Comparison of ENCODE assay signal across 22 mouse cellular contexts in genomic region chr17:31929032-31929431, GRCm38 (mm10).
DNase-seq lines count a peak whose midpoint lies in the region; ATAC-seq lines count a peak whose summit lies in the region.
"Had no signal": no experiment of that assay in that cellular context is flagged by ENCODE, and none has a peak within 500 bp of the region (broad histone marks: within the 10 kb centered on the region; RNA-seq: fewer than 3 reads in every experiment).

No protein-coding gene starts in this region.

- H3K4me1 ChIP-seq in forebrain, embryonic 15.5 days: peaks cover 14% of the 10 kb centered on the region
- H3K4me1 ChIP-seq in forebrain, embryonic 16.5 days (replicated peaks; ENCODE audit: control insufficient read depth, insufficient read depth, low read length): peaks cover 5% of the 10 kb centered on the region; the same call in 1 of the 2 replicates
- peaks cover 44% of the 10 kb centered on the region for H3K4me1 ChIP-seq in heart, embryonic 13.5 days
- peaks cover 14% of the 10 kb centered on the region for H3K4me1 ChIP-seq in liver, embryonic 15.5 days (replicated peaks)
- H3K4me1 ChIP-seq in liver, embryonic 12.5 days: peaks cover 20% of the 10 kb centered on the region

- no peak overlapping the region for H3K4me2 ChIP-seq in forebrain, embryonic 15.5 days (replicated peaks)
- H3K4me2 ChIP-seq in forebrain, embryonic 16.5 days (ENCODE audit: low read length): no peak overlapping the region
- no peak overlapping the region for H3K4me2 ChIP-seq in heart, embryonic 13.5 days
- H3K4me2 ChIP-seq in liver, embryonic 15.5 days: no peak overlapping the region
- no peak overlapping the region for H3K4me2 ChIP-seq in liver, embryonic 12.5 days
- H3K4me2 ChIP-seq: kidney, embryonic 15.5 days; limb, embryonic 12.5 days; midbrain, embryonic 12.5 days had no signal

- no peak overlapping the region for H3K9ac ChIP-seq in forebrain, embryonic 15.5 days (replicated peaks)
- no peak overlapping the region for H3K9ac ChIP-seq in forebrain, embryonic 16.5 days (replicated peaks; ENCODE audit: low read depth, low read length)
- 0 out of 2 replicates have a peak overlapping the region, but pooled peaks have one; percentile 33 for H3K9ac ChIP-seq in heart, embryonic 13.5 days
- H3K9ac ChIP-seq in liver, embryonic 15.5 days: no peak overlapping the region
- no peak overlapping the region for H3K9ac ChIP-seq in liver, embryonic 12.5 days
- H3K9ac ChIP-seq: kidney, embryonic 15.5 days; limb, embryonic 12.5 days; liver, postnatal 0 days; midbrain, embryonic 12.5 days had no signal

- H3K36me3 ChIP-seq in forebrain, embryonic 15.5 days: no peaks in the 10 kb centered on the region
- H3K36me3 ChIP-seq in forebrain, embryonic 16.5 days (ENCODE audit: control insufficient read depth, insufficient read depth): no peaks in the 10 kb centered on the region
- no peaks in the 10 kb centered on the region for H3K36me3 ChIP-seq in heart, embryonic 13.5 days
- H3K36me3 ChIP-seq in liver, embryonic 15.5 days (replicated peaks): no peaks in the 10 kb centered on the region
- no peaks in the 10 kb centered on the region for H3K36me3 ChIP-seq in liver, embryonic 12.5 days
- H3K36me3 ChIP-seq: kidney, embryonic 15.5 days; limb, embryonic 12.5 days; midbrain, embryonic 12.5 days had no signal

- no peaks in the 10 kb centered on the region for H3K27me3 ChIP-seq in forebrain, embryonic 15.5 days
- no peaks in the 10 kb centered on the region for H3K27me3 ChIP-seq in forebrain, embryonic 16.5 days (replicated peaks; ENCODE audit: control insufficient read depth, insufficient read depth, low read length)
- H3K27me3 ChIP-seq in heart, embryonic 13.5 days (replicated peaks): no peaks in the 10 kb centered on the region
- no peaks in the 10 kb centered on the region for H3K27me3 ChIP-seq in liver, embryonic 15.5 days
- no peaks in the 10 kb centered on the region for H3K27me3 ChIP-seq in liver, embryonic 12.5 days (replicated peaks)
- H3K27me3 ChIP-seq: kidney, embryonic 15.5 days; limb, embryonic 12.5 days; midbrain, embryonic 12.5 days had no signal

- peak overlapping the region; percentile 62; the same call in 1 of the 2 replicates for H3K27ac ChIP-seq in forebrain, embryonic 15.5 days (replicated peaks)
- no peak overlapping the region for H3K27ac ChIP-seq in forebrain, embryonic 16.5 days (ENCODE audit: low read length)
- H3K27ac ChIP-seq in heart, embryonic 13.5 days (replicated peaks): peak overlapping the region; percentile 73; the same call in 1 of the 2 replicates
- peak overlapping the region; percentile 64; the same call in 1 of the 2 replicates for H3K27ac ChIP-seq in liver, embryonic 15.5 days (replicated peaks)
- H3K27ac ChIP-seq in liver, embryonic 12.5 days: no peak overlapping the region
- H3K27ac ChIP-seq: kidney, embryonic 15.5 days; limb, embryonic 12.5 days; midbrain, embryonic 12.5 days had no signal

- no peaks in the 10 kb centered on the region for H3K9me3 ChIP-seq in forebrain, embryonic 15.5 days
- no peaks in the 10 kb centered on the region for H3K9me3 ChIP-seq in forebrain, embryonic 16.5 days (ENCODE audit: control insufficient read depth, low read length)
- H3K9me3 ChIP-seq in heart, embryonic 13.5 days: no peaks in the 10 kb centered on the region
- no peaks in the 10 kb centered on the region for H3K9me3 ChIP-seq in liver, embryonic 15.5 days (replicated peaks)
- no peaks in the 10 kb centered on the region for H3K9me3 ChIP-seq in liver, embryonic 12.5 days (replicated peaks)
- H3K9me3 ChIP-seq: kidney, embryonic 15.5 days; limb, embryonic 12.5 days; midbrain, embryonic 12.5 days had no signal

- WGBS in forebrain, embryonic 15.5 days: 89% methylated on average over 6 of the region's 6 CpGs
- WGBS in forebrain, embryonic 16.5 days: 89% methylated on average over 6 of the region's 6 CpGs
- WGBS in heart, embryonic 13.5 days: 49% methylated on average over 6 of the region's 6 CpGs
- 61% methylated on average over 6 of the region's 6 CpGs for WGBS in liver, embryonic 15.5 days (ENCODE audit: insufficient replicate concordance)
- WGBS in liver, embryonic 12.5 days (ENCODE audit: insufficient replicate concordance): 54% methylated on average over 6 of the region's 6 CpGs

- no peak for DNase-seq in heart, adult 18-20 months
- no peak for DNase-seq in retina, embryonic 14.5 days (ENCODE audit: low spot score)
- DNase-seq: adrenal gland, postnatal 25 days; cerebellum, adult 8-10 months; cerebellum, postnatal 36 days; embryo, embryonic 11 days; gastrocnemius, postnatal 25 days; kidney, adult 11 months; kidney, postnatal 36 days; liver, postnatal 0 days; lung, postnatal 14 days; right cerebral cortex, postnatal 25 days; spleen, adult 18-20 months had no signal

- no peak for ATAC-seq in forebrain, embryonic 15.5 days (replicated peaks)
- no peak for ATAC-seq in forebrain, embryonic 16.5 days
- ATAC-seq in heart, embryonic 13.5 days (ENCODE audit: extremely low read depth, insufficient number of reproducible peaks, low FRiP score, low TSS enrichment): no peak
- no peak for ATAC-seq in liver, embryonic 15.5 days (ENCODE audit: insufficient read depth)
- no peak for ATAC-seq in liver, embryonic 12.5 days
- ATAC-seq: CD4-positive, CD25-positive, alpha-beta regulatory T cell, adult 4 months had no signal

- no peak overlapping the region for H3K4me3 ChIP-seq in forebrain, embryonic 15.5 days
- H3K4me3 ChIP-seq in forebrain, embryonic 16.5 days (replicated peaks; ENCODE audit: low read length): no peak overlapping the region
- H3K4me3 ChIP-seq in heart, embryonic 13.5 days: no peak overlapping the region
- no peak overlapping the region for H3K4me3 ChIP-seq in liver, embryonic 15.5 days (replicated peaks)
- H3K4me3 ChIP-seq in liver, embryonic 12.5 days: no peak overlapping the region
- H3K4me3 ChIP-seq: kidney, embryonic 15.5 days; limb, embryonic 12.5 days; midbrain, embryonic 12.5 days had no signal

Comparison
In these comparisons a context has a peak if more than half of its experiments do, and no peak if none do; other contexts are left out.
1. H3K27ac ChIP-seq: peak in forebrain, embryonic 15.5 days (single experiment), heart, embryonic 13.5 days (single experiment) and liver, embryonic 15.5 days (single experiment); none in forebrain, embryonic 16.5 days (single experiment) and liver, embryonic 12.5 days (single experiment).